Mouse (Mus musculus) thymus, postnatal 4 days (tissue): Measurements from ENCODE around the gene Gm20403.
"Not testable (repeated sequence)": the region's sequence is repeated elsewhere in the genome, so short reads cannot be mapped to it uniquely, and the experiment has no call there.

ENCODE experiments used
- DNase-seq: peaks from one replicate; pipeline ENCODE4 v3.0.0; 2021

Gm20403 gene

GRCm38 (mm10) chr12:54992814-54993213, 6.5 kb upstream of the Gm20403 start:
- no peak for DNase-seq

GRCm38 (mm10) chr12:54988323-54988850, 2.1 kb upstream of the Gm20403 start:
- no peak for DNase-seq

- DNase-seq, result no peak
Measured at GRCm38 (mm10) chr12:54987156-54987555, 827 bp upstream of the Gm20403 start.

GRCm38 (mm10) chr12:54985257-54986051, 875 bp downstream of the Gm20403 start:
- peak; percentile 76 for DNase-seq

- DNase-seq, result no peak
Measured at GRCm38 (mm10) chr12:54984701-54985256, 1.6 kb downstream of the Gm20403 start.

GRCm38 (mm10) chr12:54982935-54983715, 3.2 kb downstream of the Gm20403 start:
- no peak for DNase-seq

GRCm38 (mm10) chr12:54981962-54982361, 4.4 kb downstream of the Gm20403 start:
- DNase-seq, result peak; percentile 30

- DNase-seq, result no peak
Measured at GRCm38 (mm10) chr12:54980939-54981338, 5.4 kb downstream of the Gm20403 start.

- no peak for DNase-seq
Measured at GRCm38 (mm10) chr12:54980532-54980931, 5.8 kb downstream of the Gm20403 start.

GRCm38 (mm10) chr12:54969033-54969432, 17.3 kb downstream of the Gm20403 start:
- no peak for DNase-seq

- DNase-seq, result no peak
Measured at GRCm38 (mm10) chr12:54965532-54966160, 20.7 kb downstream of the Gm20403 start.

GRCm38 (mm10) chr12:54959569-54959968, 26.8 kb downstream of the Gm20403 start:
- no peak for DNase-seq

GRCm38 (mm10) chr12:54956974-54957373, 29.4 kb downstream of the Gm20403 start:
- no peak for DNase-seq

- DNase-seq, result no peak
Measured at GRCm38 (mm10) chr12:54956457-54956856, 29.9 kb downstream of the Gm20403 start.

- DNase-seq, result no peak
Measured at GRCm38 (mm10) chr12:54946116-54946515, 40.2 kb downstream of the Gm20403 start.

- DNase-seq, result not testable (repeated sequence)
Measured at GRCm38 (mm10) chr12:54942586-54943157, 43.7 kb downstream of the Gm20403 start.

GRCm38 (mm10) chr12:54937581-54938343, 48.6 kb downstream of the Gm20403 start:
- not testable (repeated sequence) for DNase-seq
